ENCODE assay signal across 23 mouse cellular contexts in genomic region chr11:64727841-64728421, GRCm38 (mm10).
DNase-seq lines count a peak whose midpoint lies in the region; ATAC-seq and TF ChIP-seq lines count a peak whose summit lies in the region.
"Had no signal": no experiment of that assay in that cellular context is flagged by ENCODE, and none has a peak within 500 bp of the region (broad histone marks: within the 10 kb centered on the region; RNA-seq: fewer than 3 reads in every experiment).

No protein-coding gene starts in this region.

- DNase-seq in ovary, postnatal 36 days (ENCODE audit: low spot score) = peak; percentile 7
- no peak for DNase-seq in ovary, postnatal 14 days (ENCODE audit: low spot score)
- no peak for DNase-seq in thymus, postnatal 36 days
- DNase-seq in kidney, postnatal 14 days = no peak
- no peak for DNase-seq in heart, adult 18-20 months
- DNase-seq: adrenal gland, adult 2 months; adrenal gland, postnatal 10 days; adrenal gland, postnatal 25 days; cerebellum, adult 11 months; cerebellum, adult 18-20 months; cerebellum, adult 8-10 months; cerebellum, adult 9-11 months; cerebellum, postnatal 14 days; cerebellum, postnatal 36 days; embryo, embryonic 11 days had no signal

- H3K4me1 ChIP-seq in intestine, embryonic 15.5 days (replicated peaks) = 0 out of 2 replicates have a peak, but pooled peaks cover 6% of the 10 kb centered on the region
- peaks cover 3% of the 10 kb centered on the region for H3K4me1 ChIP-seq in intestine, postnatal 0 days (replicated peaks; ENCODE audit: control insufficient read depth, insufficient read depth, low read length)
- H3K4me1 ChIP-seq: forebrain, embryonic 10.5 days; forebrain, embryonic 12.5 days had no signal

- no peak overlapping the region for H3K9ac ChIP-seq in intestine, embryonic 15.5 days
- H3K9ac ChIP-seq in intestine, postnatal 0 days (ENCODE audit: low read depth, low read length) = no peak overlapping the region
- H3K9ac ChIP-seq: embryonic facial prominence, embryonic 13.5 days; embryonic facial prominence, embryonic 15.5 days; forebrain, embryonic 12.5 days had no signal

- H3K9me3 ChIP-seq in intestine, embryonic 15.5 days = no peaks in the 10 kb centered on the region
- H3K9me3 ChIP-seq in intestine, postnatal 0 days (ENCODE audit: control insufficient read depth) = no peaks in the 10 kb centered on the region
- H3K9me3 ChIP-seq: embryonic facial prominence, embryonic 13.5 days; embryonic facial prominence, embryonic 15.5 days; forebrain, embryonic 10.5 days; forebrain, embryonic 12.5 days had no signal

- H3K4me2 ChIP-seq in intestine, embryonic 15.5 days (replicated peaks) = no peak overlapping the region
- H3K4me2 ChIP-seq in intestine, postnatal 0 days (replicated peaks; ENCODE audit: low read depth) = no peak overlapping the region
- H3K4me2 ChIP-seq: embryonic facial prominence, embryonic 13.5 days; embryonic facial prominence, embryonic 15.5 days; forebrain, embryonic 12.5 days had no signal

- H3K27ac ChIP-seq in intestine, embryonic 15.5 days = no peak overlapping the region
- no peak overlapping the region for H3K27ac ChIP-seq in intestine, postnatal 0 days (ENCODE audit: low read depth, low read length)
- H3K27ac ChIP-seq: embryonic facial prominence, embryonic 13.5 days; embryonic facial prominence, embryonic 15.5 days; forebrain, embryonic 10.5 days; forebrain, embryonic 12.5 days had no signal

- no peak for TF ChIP-seq CTCF in intestine, postnatal 0 days (IDR thresholded peaks at IDR 0.05; ENCODE audit: low read depth)

- H3K4me3 ChIP-seq in intestine, embryonic 15.5 days (replicated peaks) = no peak overlapping the region
- H3K4me3 ChIP-seq in intestine, postnatal 0 days (ENCODE audit: low read depth, low read length) = no peak overlapping the region
- H3K4me3 ChIP-seq: embryonic facial prominence, embryonic 13.5 days; embryonic facial prominence, embryonic 15.5 days; erythroblast, embryonic 14.5 days; forebrain, embryonic 10.5 days; forebrain, embryonic 12.5 days had no signal

- ATAC-seq in intestine, embryonic 15.5 days = peak; percentile 69
- ATAC-seq in intestine, postnatal 0 days = peak; percentile 50; the same call in 1 of the 2 replicates
- ATAC-seq: forebrain, embryonic 14.5 days had no signal

- no peaks in the 10 kb centered on the region for H3K27me3 ChIP-seq in intestine, embryonic 15.5 days (replicated peaks)
- H3K27me3 ChIP-seq in intestine, postnatal 0 days (replicated peaks; ENCODE audit: control insufficient read depth, insufficient read depth, low read length) = no peaks in the 10 kb centered on the region
- H3K27me3 ChIP-seq: embryonic facial prominence, embryonic 13.5 days; embryonic facial prominence, embryonic 15.5 days; forebrain, embryonic 12.5 days had no signal

- WGBS in intestine, embryonic 15.5 days = 44% methylated on average over 5 of the region's 5 CpGs
- WGBS in intestine, postnatal 0 days = 30% methylated on average over 5 of the region's 5 CpGs

- no peaks in the 10 kb centered on the region for H3K36me3 ChIP-seq in intestine, embryonic 15.5 days
- no peaks in the 10 kb centered on the region for H3K36me3 ChIP-seq in intestine, postnatal 0 days (ENCODE audit: control insufficient read depth, insufficient read depth)
- H3K36me3 ChIP-seq: embryonic facial prominence, embryonic 13.5 days; embryonic facial prominence, embryonic 15.5 days; forebrain, embryonic 10.5 days; forebrain, embryonic 12.5 days had no signal
